Mouse (Mus musculus) megakaryocyte-erythroid progenitor cell, adult 5-6 weeks (primary cell): ENCODE data around the gene Ccdc162. TPM values are rescaled to one million over a fixed set of nuclear protein-coding genes. Genes with fewer than 3 reads are reported as not detected.

Source experiments
- ATAC-seq: replicated peaks from 2 replicates; pipeline ENCODE4 v1.8.0; 2016; ENCODE audit warnings: mild to moderate bottlenecking, inconsistent platforms; ENCODE audit not compliant: severe bottlenecking, poor library complexity, low FRiP score, low TSS enrichment
- total RNA-seq, 2 experiments: library from RNA; stranded (forward) in 1 of 2; stranded (reverse) in 1 of 2; fragments of 200-1000, 215-1000 nt in 1 of 2; fragments of >200 nt in 1 of 2; fragmentation: Nextera tagmentation in 1 of 2; gene quantifications; 2 replicates each; pipeline ENCODE4 v1.2.3; 2014 to 2017

Gene Ccdc162
- total RNA-seq, 2 experiments from 2014 or later = not detected

- ATAC-seq = no peak
Observed at GRCm38 (mm10) chr10:41652094-41652775, 64.2 kb downstream of the Ccdc162 start.

- ATAC-seq = no peak
Observed at GRCm38 (mm10) chr10:41651532-41651931, 64.9 kb downstream of the Ccdc162 start.

- ATAC-seq = no peak
Observed at GRCm38 (mm10) chr10:41649186-41649585, 67.2 kb downstream of the Ccdc162 start.

GRCm38 (mm10) chr10:41638776-41639175, 77.7 kb downstream of the Ccdc162 start:
- ATAC-seq = no peak

GRCm38 (mm10) chr10:41635276-41636033, 81.0 kb downstream of the Ccdc162 start:
- ATAC-seq = no peak

- no peak for ATAC-seq
Observed at GRCm38 (mm10) chr10:41633801-41634200, 82.6 kb downstream of the Ccdc162 start.

GRCm38 (mm10) chr10:41632062-41632461, 84.4 kb downstream of the Ccdc162 start:
- ATAC-seq = no peak; the same call in 1 of the 2 replicates

- ATAC-seq = no peak
Observed at GRCm38 (mm10) chr10:41626996-41627395, 89.4 kb downstream of the Ccdc162 start.

- no peak for ATAC-seq
Observed at GRCm38 (mm10) chr10:41619988-41620387, 96.4 kb downstream of the Ccdc162 start.

- ATAC-seq = no peak
Observed at GRCm38 (mm10) chr10:41615487-41615886, 100.9 kb downstream of the Ccdc162 start.

GRCm38 (mm10) chr10:41611941-41612340, 104.5 kb downstream of the Ccdc162 start:
- no peak for ATAC-seq

- ATAC-seq = no peak
Observed at GRCm38 (mm10) chr10:41609475-41609874, 107.0 kb downstream of the Ccdc162 start.

GRCm38 (mm10) chr10:41608485-41608884, 107.9 kb downstream of the Ccdc162 start:
- no peak for ATAC-seq

GRCm38 (mm10) chr10:41602667-41603066, 113.8 kb downstream of the Ccdc162 start:
- no peak for ATAC-seq

GRCm38 (mm10) chr10:41601898-41602545, 114.4 kb downstream of the Ccdc162 start:
- no peak for ATAC-seq

- no peak for ATAC-seq
Observed at GRCm38 (mm10) chr10:41601302-41601701, 115.1 kb downstream of the Ccdc162 start.

- no peak for ATAC-seq
Observed at GRCm38 (mm10) chr10:41599051-41599450, 117.4 kb downstream of the Ccdc162 start.

- ATAC-seq = no peak
Observed at GRCm38 (mm10) chr10:41598221-41598620, 118.2 kb downstream of the Ccdc162 start.

- ATAC-seq = no peak
Observed at GRCm38 (mm10) chr10:41595550-41595949, 120.9 kb downstream of the Ccdc162 start.

- 0 out of 2 replicates have a peak, but pooled peaks have one; percentile 63 for ATAC-seq
Observed at GRCm38 (mm10) chr10:41594957-41595356, 121.5 kb downstream of the Ccdc162 start.
